Mouse (Mus musculus) spleen, postnatal 36 days (tissue): ENCODE data around the gene Tssk1.
A peak's percentile ranks its signal among the peaks of the same experiment; 100 is the strongest.

ENCODE experiments used
- DNase-seq, 2 experiments: peaks; one replicate each; pipeline ENCODE4 v3.0.0; 2022; ENCODE audit warnings: low spot score in 2 of 2, mixed read lengths in 1 of 2

The Tssk1 gene

GRCm38 (mm10) chr16:17896091-17896490 is 2.1 kb downstream of the Tssk1 start:
- DNase-seq = no peak

- no peak for DNase-seq
Observed at GRCm38 (mm10) chr16:17898462-17898861, 4.4 kb downstream of the Tssk1 start, which contains the start of the genes Dgcr2 and Tssk2. TSS of gene Dgcr2 (minus strand) at chr16:17898562. TSS of gene Tssk2 (plus strand) at chr16:17898637.

- peak; percentile 90 to 94 for DNase-seq
Observed at GRCm38 (mm10) chr16:17911052-17911595, 17.1 kb downstream of the Tssk1 start, which contains the start of gene Ess2. TSS of gene Ess2 (minus strand) at chr16:17911348.

- no peak for DNase-seq
Observed at GRCm38 (mm10) chr16:17914307-17915249, 20.6 kb downstream of the Tssk1 start, which contains the start of gene Gsc2. TSS of gene Gsc2 (minus strand) at chr16:17915059.

- DNase-seq = no peak
Observed at GRCm38 (mm10) chr16:17920586-17920985, 26.6 kb downstream of the Tssk1 start.

- peak; percentile 92 to 94 for DNase-seq
Observed at GRCm38 (mm10) chr16:17921325-17922162, 27.5 kb downstream of the Tssk1 start.

GRCm38 (mm10) chr16:17922163-17922538 is 28.1 kb downstream of the Tssk1 start:
- no peak for DNase-seq

GRCm38 (mm10) chr16:17927351-17928082 is 33.5 kb downstream of the Tssk1 start:
- peak; percentile 22 to 29 for DNase-seq

- peak; percentile 77 to 79 for DNase-seq
Observed at GRCm38 (mm10) chr16:17928087-17928580, 34.1 kb downstream of the Tssk1 start, which contains the start of gene Slc25a1. TSS of gene Slc25a1 (minus strand) at chr16:17928219.

GRCm38 (mm10) chr16:17928627-17929104 is 34.6 kb downstream of the Tssk1 start:
- DNase-seq = peak; percentile 82 to 89

GRCm38 (mm10) chr16:17929211-17929610 is 35.2 kb downstream of the Tssk1 start:
- no peak for DNase-seq

- DNase-seq = no peak
Observed at GRCm38 (mm10) chr16:17929631-17930030, 35.6 kb downstream of the Tssk1 start.

GRCm38 (mm10) chr16:17931906-17932460 is 38.0 kb downstream of the Tssk1 start:
- no peak for DNase-seq

GRCm38 (mm10) chr16:17933594-17934444 is 39.8 kb downstream of the Tssk1 start:
- DNase-seq = no peak

- no peak for DNase-seq
Observed at GRCm38 (mm10) chr16:17934445-17934910, 40.5 kb downstream of the Tssk1 start.

GRCm38 (mm10) chr16:17936776-17937175 is 42.8 kb downstream of the Tssk1 start:
- DNase-seq = no peak

GRCm38 (mm10) chr16:17938187-17938586 is 44.2 kb downstream of the Tssk1 start:
- DNase-seq = no peak

GRCm38 (mm10) chr16:17938821-17939220 is 44.8 kb downstream of the Tssk1 start:
- peak; percentile 67 to 73 for DNase-seq

GRCm38 (mm10) chr16:17939255-17939751 is 45.3 kb downstream of the Tssk1 start:
- peak in 1 of 2 experiments; percentile 29 for DNase-seq
